Mouse (Mus musculus) kidney, postnatal 25 days (tissue): ENCODE results near the gene Txk.
A peak's percentile ranks its signal among the peaks of the same experiment; 100 is the strongest.

Experiments used
- DNase-seq, 2 experiments: peaks; one replicate each; pipeline ENCODE4 v3.0.0; 2021; ENCODE audit warnings: mixed read lengths in 2 of 2

Txk gene

GRCm38 (mm10) chr5:72752585-72752984, at the start of gene Txk:
Gene Txk (minus strand): TSS chr5:72752777.
- no peak for DNase-seq

- no peak for DNase-seq
Observed at GRCm38 (mm10) chr5:72798563-72798962, 46.0 kb upstream of the Txk start.

GRCm38 (mm10) chr5:72796186-72796613, 43.6 kb upstream of the Txk start:
- peak; percentile 28 to 40 for DNase-seq

DNA sequence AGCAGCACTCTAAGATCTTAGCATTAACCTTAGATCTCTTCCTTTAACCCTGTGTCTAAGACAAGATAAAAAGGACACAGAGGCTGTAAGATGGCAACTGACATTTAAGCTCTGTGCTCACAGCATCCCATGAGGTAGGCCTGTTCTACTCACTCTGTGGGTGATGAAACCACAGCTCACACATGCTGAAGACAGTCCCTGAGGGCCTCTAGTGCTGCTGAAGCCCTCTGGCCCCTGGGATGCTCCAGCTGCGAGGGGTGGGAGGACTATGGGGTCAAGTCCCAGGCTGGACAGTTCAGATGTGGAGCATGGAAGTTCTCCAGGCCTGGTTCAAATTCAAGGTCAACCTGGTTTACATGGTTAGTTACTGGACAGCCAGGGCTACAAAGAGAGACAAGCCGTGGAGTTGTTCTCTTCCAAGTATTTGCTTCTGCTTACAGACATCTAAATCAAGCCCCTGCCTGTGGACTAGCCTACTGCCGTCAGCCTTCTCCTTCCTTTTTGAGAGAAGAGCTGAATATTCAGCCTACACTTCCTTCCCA, 40.8 kb upstream of the Txk start:
- peak; percentile 18 to 46 for DNase-seq

DNA sequence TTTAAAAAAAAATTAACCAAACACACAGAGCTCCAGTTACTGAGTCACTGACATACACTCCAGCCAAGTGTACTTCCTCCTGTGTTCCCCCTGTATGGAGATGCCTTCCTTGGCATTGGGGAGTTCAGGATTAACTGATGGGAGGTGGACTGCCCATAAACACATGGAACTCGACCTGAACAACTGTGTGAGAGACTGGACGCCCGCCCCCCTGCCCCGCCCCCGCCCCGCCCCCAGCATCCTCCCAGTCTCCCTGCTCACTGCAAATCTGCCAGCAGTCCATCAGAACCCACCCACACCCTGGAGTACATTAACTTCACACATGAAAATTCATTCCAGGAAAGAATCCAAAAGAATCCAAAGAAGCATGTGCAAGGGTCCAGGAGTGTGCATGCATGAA, 39.2 kb upstream of the Txk start:
- DNase-seq, result peak; percentile 24 to 74

DNA sequence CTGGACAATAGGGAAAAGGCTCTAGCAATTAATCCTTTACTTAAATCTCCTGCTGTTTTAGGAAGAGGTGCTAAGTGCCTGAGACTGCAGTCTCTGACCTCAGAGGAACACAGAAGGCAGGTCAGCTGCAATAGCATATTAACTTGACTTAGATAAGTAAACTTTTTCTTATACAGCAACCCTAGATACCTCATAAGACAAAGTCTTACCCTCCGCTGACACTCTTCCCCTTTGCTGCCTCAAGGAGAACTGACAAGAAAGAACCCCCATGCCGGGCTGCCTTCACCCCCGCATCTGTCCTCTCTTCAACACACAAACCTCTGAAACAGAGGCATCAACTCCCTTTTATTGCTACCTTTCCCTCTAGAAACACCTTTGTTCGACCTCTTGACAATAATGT, 38.8 kb upstream of the Txk start:
- DNase-seq, result no peak

DNA sequence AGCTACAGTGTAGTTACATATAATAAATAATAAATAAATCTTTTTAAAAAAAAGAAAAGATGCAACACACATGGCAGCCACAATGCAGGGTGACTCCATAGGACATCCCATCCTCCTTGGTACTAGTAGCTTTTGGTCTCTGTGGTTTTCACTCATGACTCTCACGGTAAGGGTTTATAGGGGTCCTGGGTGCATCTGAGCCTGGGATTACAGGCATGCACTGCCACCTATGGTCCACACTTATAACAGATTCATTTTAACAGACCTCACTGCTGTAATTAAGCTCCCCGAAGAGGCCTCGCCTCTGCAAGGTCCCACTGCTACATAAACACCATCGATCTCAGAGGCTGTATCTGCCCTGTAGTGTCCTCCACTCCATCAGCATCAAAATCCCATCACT, 32.9 kb upstream of the Txk start:
- no peak for DNase-seq

GRCm38 (mm10) chr5:72784719-72785118, 32.1 kb upstream of the Txk start:
- DNase-seq, result peak in 1 of 2 experiments; percentile 8

GRCm38 (mm10) chr5:72783957-72784356, 31.4 kb upstream of the Txk start:
- DNase-seq, result no peak

- no peak for DNase-seq
Observed at GRCm38 (mm10) chr5:72783123-72783522, 30.5 kb upstream of the Txk start.

DNA sequence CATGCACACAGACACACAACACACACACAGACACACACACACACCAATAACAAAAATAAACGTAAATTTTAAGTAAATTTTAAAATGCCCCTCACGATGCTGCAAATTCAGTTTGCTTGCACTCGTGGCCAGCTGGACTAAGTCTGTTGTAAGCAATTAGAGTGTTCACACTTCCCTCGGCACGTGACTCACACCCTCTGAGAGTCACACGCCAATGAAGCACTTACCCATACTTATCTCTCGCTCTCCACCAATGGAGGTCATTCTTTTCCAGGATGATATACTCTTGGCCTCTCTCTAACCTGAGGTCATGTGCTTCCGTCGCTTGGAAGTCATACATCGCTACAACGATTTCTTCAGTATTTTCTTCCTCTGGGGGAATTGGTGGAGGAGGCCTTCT, 29.2 kb upstream of the Txk start:
- no peak for DNase-seq

- DNase-seq, result no peak
Observed at GRCm38 (mm10) chr5:72776595-72776994, 24.0 kb upstream of the Txk start.

DNA sequence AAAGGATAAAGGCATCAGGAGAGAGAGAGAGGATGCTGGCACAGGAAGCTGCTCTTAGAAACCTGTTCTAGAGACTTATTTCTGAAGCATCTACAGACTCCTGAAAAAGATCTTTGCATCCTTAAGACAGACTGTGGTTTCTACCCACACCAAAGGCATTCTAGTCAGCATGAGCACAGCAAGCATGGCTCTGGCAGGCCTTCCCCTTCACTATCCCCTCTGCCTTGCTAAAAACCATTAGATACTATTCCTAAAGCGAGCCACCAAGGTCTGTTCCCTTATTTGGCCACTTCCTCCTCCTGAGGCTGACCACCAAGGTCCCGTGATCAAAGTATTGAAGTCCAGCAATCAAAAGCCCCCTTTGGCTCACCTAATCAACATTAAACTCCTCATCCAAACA, 23.6 kb upstream of the Txk start:
- no peak for DNase-seq

GRCm38 (mm10) chr5:72769841-72770240, 17.3 kb upstream of the Txk start:
- no peak for DNase-seq

DNA sequence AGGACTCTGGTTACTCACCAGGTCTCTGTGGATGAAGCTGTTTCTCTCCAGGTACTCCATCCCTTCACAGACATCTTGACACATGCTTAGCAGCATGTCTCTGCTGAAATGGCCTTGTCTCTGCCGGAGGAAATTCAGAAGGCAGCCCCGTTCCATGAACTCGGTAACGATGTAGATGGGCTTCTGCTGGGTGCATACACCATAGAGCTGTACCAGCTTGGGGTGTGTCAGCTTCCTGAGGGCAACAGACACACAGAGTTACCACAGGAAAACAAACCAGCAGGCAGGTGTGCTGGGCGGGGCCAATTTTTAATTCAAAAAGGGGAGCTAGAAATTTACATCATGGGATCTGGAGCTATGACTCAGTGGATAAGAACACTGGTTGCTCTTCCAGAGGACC, 11.0 kb upstream of the Txk start:
- DNase-seq, result no peak

DNA sequence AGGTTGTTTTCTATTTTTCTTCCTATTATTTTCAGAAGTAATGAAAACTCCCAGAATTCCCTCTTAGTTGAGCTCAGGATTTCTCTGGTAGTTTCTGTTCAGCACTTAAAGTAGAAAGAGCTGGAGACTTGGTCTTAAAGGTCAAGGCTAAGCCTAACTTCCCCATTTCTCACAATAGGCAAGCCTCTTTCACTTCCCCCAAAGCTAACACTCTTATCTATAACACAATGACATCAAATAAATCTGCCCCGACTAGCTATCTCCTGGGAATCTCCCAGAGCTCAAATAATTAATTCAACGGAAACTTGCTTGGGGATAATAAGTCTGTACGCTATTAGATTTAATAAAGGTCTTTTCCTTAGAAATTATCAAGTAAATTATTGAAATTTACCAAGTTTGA, 10.4 kb upstream of the Txk start:
- no peak for DNase-seq

DNA sequence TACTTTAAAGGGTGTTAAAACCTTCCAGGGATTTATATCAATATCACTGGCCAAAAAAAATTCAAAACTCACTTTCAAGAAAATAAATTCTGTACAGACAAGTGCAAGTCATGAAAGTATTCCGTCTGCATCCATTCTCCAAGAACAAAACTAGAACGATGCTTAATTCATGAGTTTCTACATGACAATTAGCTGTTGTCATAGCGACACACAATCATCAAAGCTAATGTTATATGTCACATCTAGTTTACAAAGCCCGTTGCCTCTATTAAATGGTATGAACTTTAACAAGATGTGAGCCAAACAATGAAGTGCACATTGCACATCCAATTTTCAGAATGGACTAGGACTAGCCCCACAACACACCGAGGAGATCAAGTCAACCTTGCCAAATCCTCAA, 9.2 kb upstream of the Txk start:
- DNase-seq, result no peak

- no peak for DNase-seq
Observed at GRCm38 (mm10) chr5:72761237-72761636, 8.7 kb upstream of the Txk start.

DNA sequence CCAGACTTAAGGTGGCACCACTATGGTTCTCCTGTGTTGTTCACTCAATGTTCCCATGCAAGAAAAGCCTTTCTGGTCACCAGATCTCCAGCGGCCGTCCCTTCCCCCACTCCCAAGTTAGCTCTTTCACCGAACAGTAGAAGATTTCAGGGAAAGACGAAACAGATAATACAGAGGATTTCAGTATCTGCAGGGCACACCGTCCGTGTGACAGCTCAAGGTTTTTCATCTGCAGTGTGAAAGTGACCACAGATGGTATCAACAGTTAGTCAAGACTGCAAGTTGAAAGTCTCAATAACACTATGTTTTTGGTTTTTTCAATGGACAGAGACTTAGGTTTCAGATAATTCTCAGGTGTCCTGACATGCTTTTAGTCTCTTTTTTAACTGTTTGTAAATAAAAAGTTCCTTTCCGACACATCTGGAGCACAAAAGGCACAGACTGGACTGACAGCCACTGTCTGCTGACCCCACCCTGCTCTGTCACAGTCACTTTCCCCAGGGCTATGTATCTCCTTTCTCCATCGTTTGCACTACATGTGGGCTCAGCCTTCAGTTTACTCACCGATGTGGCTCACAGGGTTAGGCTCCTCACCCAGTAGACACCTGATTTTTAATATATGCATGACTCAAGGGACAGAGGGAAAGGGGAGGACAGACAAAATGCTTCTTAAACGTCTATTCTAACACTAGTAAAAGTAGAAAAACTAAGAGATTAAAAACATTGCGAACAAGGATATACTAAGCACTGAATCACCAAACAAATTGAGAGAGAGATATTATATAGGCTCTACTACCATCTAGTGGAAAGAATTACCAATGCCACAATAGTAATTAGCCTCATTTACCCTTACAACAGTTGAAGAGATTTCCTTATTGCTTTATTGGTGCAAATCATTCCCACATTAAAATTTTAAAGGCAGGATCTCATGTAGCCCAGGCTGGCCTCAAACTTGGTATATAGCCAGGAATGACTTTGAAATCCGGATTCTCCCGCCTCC, 6.6 kb upstream of the Txk start:
- no peak for DNase-seq

- DNase-seq, result no peak
Observed at GRCm38 (mm10) chr5:72757155-72757773, 4.7 kb upstream of the Txk start.

- no peak for DNase-seq
Observed at GRCm38 (mm10) chr5:72755941-72756340, 3.4 kb upstream of the Txk start.

DNA sequence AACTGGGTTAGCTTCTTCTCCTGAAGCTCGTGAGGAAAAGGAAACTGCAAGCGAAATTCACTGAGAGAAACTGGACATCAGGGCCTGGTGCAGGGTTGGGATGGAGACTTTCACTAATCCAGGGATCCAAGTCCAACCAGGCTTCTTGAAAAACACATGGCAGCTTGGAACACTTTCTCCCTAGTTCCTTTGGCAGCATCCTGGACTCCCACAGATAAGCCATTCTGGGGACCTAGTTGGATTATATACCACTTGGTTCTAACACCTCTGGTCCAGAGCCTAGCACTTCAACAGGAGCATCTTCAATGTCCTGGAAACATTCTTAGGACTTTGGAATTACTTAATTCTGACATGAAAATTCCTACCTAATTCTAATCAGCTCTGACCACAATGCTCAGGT, 2.5 kb upstream of the Txk start:
- no peak for DNase-seq

DNA sequence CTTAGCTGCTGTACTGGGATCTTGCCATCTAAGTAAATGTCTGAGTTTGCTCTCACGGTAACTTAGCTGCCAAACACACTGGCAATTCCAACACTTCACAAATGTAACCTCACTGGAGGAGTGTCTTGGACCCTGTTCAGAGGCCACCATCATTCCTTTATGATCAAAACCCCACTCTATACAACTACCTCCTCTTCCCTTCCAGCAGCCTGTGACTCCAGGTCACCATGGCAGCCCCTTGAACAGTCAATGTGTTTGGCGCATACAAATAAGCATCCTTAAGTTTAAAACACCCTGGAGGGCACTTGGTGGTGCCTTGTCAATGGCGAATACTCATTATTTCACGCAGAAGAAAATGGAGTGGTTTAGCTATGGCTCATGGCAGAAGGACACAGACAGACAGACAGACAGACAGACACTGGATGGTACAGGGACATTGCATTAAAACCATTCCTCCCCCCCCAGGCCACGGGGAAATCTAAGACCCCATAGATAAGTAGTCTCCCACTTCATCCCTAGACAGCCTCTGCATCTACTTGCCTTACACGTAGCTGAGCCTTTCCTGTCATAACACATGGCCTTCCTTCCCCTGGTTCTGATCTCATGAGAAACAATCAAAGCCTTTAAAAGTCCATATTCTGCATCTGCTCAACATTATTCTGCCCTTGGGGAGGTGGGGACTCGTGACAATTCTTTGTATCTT, 1.4 kb downstream of the Txk start:
- no peak for DNase-seq
